Mouse (Mus musculus): ENCODE data around the gene Stx1b. TPM values are rescaled to one million over a fixed set of nuclear protein-coding genes. Genes with fewer than 3 reads are reported as not detected.

Stx1b gene
- polyA plus RNA-seq, 1 experiment: 2.2 TPM

- no peaks in the 10 kb centered on the region for H3K27me3 ChIP-seq (ENCODE audit: control insufficient read depth, insufficient read depth, low read length)
- H3K36me3 ChIP-seq (ENCODE audit: control insufficient read depth, insufficient read depth, low read length): no peaks in the 10 kb centered on the region
- peak overlapping the region; percentile 89 for H3K4me3 ChIP-seq (ENCODE audit: control insufficient read depth, low read depth, low read length)
- peaks cover 33% of the 10 kb centered on the region for H3K4me1 ChIP-seq (ENCODE audit: control insufficient read depth, insufficient read depth, low read length)
- peak; percentile 0; the same call in 1 of the 2 replicates for TF ChIP-seq POLR2A (IDR thresholded peaks at IDR 0.05; ENCODE audit: control insufficient read depth, low read depth, low read length)
- TF ChIP-seq CTCF (IDR thresholded peaks at IDR 0.05; ENCODE audit: control insufficient read depth, insufficient read depth, insufficient replicate concordance, low read depth, low read length): no peak
- H3K27ac ChIP-seq (ENCODE audit: control insufficient read depth, insufficient read depth, low read depth, low read length): peak overlapping the region; percentile 98
Measured at GRCm38 (mm10) chr7:127768997-127769593, 55.3 kb downstream of the Stx1b start.

GRCm38 (mm10) chr7:127768346-127768996 lies 55.9 kb downstream of the Stx1b start:
- Histone ChIP-seq H3K27me3 (ENCODE audit: control insufficient read depth, insufficient read depth, low read length) (no peaks in the 10 kb centered on the region), H3K36me3 (ENCODE audit: control insufficient read depth, insufficient read depth, low read length) (no peaks in the 10 kb centered on the region), H3K4me1 (ENCODE audit: control insufficient read depth, insufficient read depth, low read length) (peaks cover 33% of the 10 kb centered on the region), H3K4me3 (ENCODE audit: control insufficient read depth, low read depth, low read length) (peak overlapping the region; percentile 89), H3K27ac (ENCODE audit: control insufficient read depth, insufficient read depth, low read depth, low read length) (peak overlapping the region; percentile 98)
- TF ChIP-seq CTCF (IDR thresholded peaks at IDR 0.05; ENCODE audit: control insufficient read depth, insufficient read depth, insufficient replicate concordance, low read depth, low read length): no peak
- TF ChIP-seq POLR2A (IDR thresholded peaks at IDR 0.05; ENCODE audit: control insufficient read depth, low read depth, low read length): peak; percentile 6; the same call in 1 of the 2 replicates

DNA sequence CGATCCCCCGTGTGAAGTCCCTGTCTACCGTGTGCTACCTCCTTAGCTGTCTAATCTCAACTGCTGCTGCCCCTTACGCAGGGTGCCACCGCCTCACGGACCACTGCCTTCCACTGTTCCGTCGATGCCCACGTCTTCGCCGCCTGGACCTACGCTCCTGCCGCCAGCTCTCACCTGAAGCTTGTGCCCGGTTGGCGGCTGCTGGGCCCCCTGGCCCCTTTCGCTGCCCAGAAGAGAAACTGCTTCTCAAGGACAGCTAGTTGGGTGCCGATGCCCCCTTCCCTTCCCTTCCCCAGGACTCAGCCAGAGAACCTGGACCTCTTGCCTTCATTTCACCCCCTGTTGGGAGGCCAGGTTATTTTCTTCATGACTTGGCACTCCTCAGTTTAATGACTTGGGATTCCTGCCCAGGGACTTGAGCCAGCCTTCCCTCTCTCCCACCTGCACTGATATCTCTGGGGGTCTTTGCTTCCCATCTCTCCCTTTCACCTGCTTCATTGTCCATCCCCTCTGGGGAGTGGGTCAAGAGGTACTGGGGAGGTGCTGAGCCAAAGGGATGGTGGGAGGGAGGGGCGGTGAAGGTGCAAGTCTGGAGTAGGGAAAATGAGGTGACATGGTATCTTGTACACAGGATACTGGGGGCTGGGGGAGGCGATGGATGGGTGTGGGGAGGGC lies 56.5 kb downstream of the Stx1b start:
- H3K36me3 ChIP-seq (ENCODE audit: control insufficient read depth, insufficient read depth, low read length): no peaks in the 10 kb centered on the region
- TF ChIP-seq POLR2A (IDR thresholded peaks at IDR 0.05; ENCODE audit: control insufficient read depth, low read depth, low read length) (peak; percentile 81; the same call in 1 of the 2 replicates), CTCF (IDR thresholded peaks at IDR 0.05; ENCODE audit: control insufficient read depth, insufficient read depth, insufficient replicate concordance, low read depth, low read length) (no peak)
- H3K4me1 ChIP-seq (ENCODE audit: control insufficient read depth, insufficient read depth, low read length): peaks cover 33% of the 10 kb centered on the region
- H3K27ac ChIP-seq (ENCODE audit: control insufficient read depth, insufficient read depth, low read depth, low read length): peak overlapping the region; percentile 98
- peak overlapping the region; percentile 89 for H3K4me3 ChIP-seq (ENCODE audit: control insufficient read depth, low read depth, low read length)
- no peaks in the 10 kb centered on the region for H3K27me3 ChIP-seq (ENCODE audit: control insufficient read depth, insufficient read depth, low read length)

DNA sequence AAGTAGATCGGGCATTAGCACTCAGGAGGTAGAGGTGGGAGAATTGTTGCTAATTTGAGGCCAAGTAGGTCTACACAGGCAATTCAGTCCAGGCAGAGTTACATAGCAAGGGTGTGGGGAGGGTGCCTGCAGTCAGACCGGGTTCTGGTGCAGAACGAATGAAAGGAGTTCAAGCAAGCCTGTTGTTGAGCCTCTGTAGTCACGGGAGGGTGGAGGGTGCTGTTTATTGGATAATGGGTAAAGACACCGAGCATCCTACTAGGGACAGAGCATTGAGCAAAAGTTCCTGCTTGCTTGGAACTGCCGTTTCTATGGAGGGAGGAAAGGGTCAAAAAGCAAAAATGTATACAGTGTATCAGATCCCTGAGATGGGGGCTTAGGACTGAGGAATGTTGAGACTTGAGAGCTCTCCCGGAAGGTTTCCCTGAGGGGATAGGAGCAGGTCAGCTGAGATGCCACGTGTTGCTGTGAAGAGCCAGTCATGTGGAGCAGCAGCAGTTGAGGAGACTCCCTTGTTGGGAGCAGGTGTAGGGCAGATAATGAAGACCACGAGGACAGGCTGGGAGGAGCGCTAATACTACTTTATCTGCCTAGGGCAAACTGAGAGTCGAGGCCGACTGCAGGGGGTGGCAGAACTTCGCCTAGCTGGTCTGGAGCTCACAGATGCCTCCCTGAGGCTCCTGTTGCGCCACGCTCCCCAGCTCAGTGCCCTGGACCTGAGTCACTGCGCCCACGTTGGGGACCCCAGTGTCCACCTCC lies 57.3 kb downstream of the Stx1b start:
- peak overlapping the region; percentile 98 for H3K27ac ChIP-seq (ENCODE audit: control insufficient read depth, insufficient read depth, low read depth, low read length)
- H3K4me1 ChIP-seq (ENCODE audit: control insufficient read depth, insufficient read depth, low read length): peaks cover 33% of the 10 kb centered on the region
- H3K4me3 ChIP-seq (ENCODE audit: control insufficient read depth, low read depth, low read length): peak overlapping the region; percentile 89
- H3K36me3 ChIP-seq (ENCODE audit: control insufficient read depth, insufficient read depth, low read length): no peaks in the 10 kb centered on the region
- TF ChIP-seq CTCF (IDR thresholded peaks at IDR 0.05; ENCODE audit: control insufficient read depth, insufficient read depth, insufficient replicate concordance, low read depth, low read length) (no peak), POLR2A (IDR thresholded peaks at IDR 0.05; ENCODE audit: control insufficient read depth, low read depth, low read length) (no peak)
- no peaks in the 10 kb centered on the region for H3K27me3 ChIP-seq (ENCODE audit: control insufficient read depth, insufficient read depth, low read length)

- Histone ChIP-seq H3K36me3 (ENCODE audit: control insufficient read depth, insufficient read depth, low read length) (no peaks in the 10 kb centered on the region), H3K4me3 (ENCODE audit: control insufficient read depth, low read depth, low read length) (no peak overlapping the region), H3K27ac (ENCODE audit: control insufficient read depth, insufficient read depth, low read depth, low read length) (no peak overlapping the region), H3K27me3 (ENCODE audit: control insufficient read depth, insufficient read depth, low read length) (no peaks in the 10 kb centered on the region), H3K4me1 (ENCODE audit: control insufficient read depth, insufficient read depth, low read length) (peaks cover 29% of the 10 kb centered on the region)
- TF ChIP-seq POLR2A (IDR thresholded peaks at IDR 0.05; ENCODE audit: control insufficient read depth, low read depth, low read length) (no peak), CTCF (IDR thresholded peaks at IDR 0.05; ENCODE audit: control insufficient read depth, insufficient read depth, insufficient replicate concordance, low read depth, low read length) (no peak)
Measured at GRCm38 (mm10) chr7:127765756-127766155, 58.6 kb downstream of the Stx1b start.

GRCm38 (mm10) chr7:127763642-127764041 lies 60.7 kb downstream of the Stx1b start:
- no peak for TF ChIP-seq CTCF (IDR thresholded peaks at IDR 0.05; ENCODE audit: control insufficient read depth, insufficient read depth, insufficient replicate concordance, low read depth, low read length)
- no peak for TF ChIP-seq POLR2A (IDR thresholded peaks at IDR 0.05; ENCODE audit: control insufficient read depth, low read depth, low read length)
- no peak overlapping the region for H3K27ac ChIP-seq (ENCODE audit: control insufficient read depth, insufficient read depth, low read depth, low read length)
- H3K4me1 ChIP-seq (ENCODE audit: control insufficient read depth, insufficient read depth, low read length): peaks cover 20% of the 10 kb centered on the region
- no peak overlapping the region for H3K4me3 ChIP-seq (ENCODE audit: control insufficient read depth, low read depth, low read length)
- no peaks in the 10 kb centered on the region for H3K36me3 ChIP-seq (ENCODE audit: control insufficient read depth, insufficient read depth, low read length)
- H3K27me3 ChIP-seq (ENCODE audit: control insufficient read depth, insufficient read depth, low read length): no peaks in the 10 kb centered on the region

Measured in testis, adult 2 months (tissue).